Comparison of ENCODE assay signal across 20 mouse cellular contexts in the genomic region with DNA sequence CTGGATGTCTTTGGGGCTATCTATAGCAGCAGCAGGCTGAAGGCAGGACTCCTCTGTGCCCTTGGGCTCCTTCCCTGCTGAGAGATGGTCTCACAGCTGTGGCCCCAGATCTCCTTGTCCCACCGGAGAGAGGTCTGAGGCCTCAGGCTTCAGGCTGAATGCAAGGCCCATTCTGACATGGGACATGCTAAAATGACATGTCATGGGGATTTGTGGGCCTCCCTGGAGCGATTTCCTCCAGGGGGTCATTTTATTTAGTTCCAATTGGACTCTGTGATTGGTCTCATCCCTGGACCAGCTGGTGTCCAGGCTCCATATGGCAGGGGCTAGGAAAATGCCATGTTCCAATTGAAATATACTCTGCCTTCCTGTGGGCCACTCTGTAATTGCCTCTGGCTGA.
DNase-seq lines count a peak whose midpoint lies in the region; ATAC-seq and TF ChIP-seq lines count a peak whose summit lies in the region.
"Had no signal": no experiment of that assay in that cellular context is flagged by ENCODE, and none has a peak within 500 bp of the region (broad histone marks: within the 10 kb centered on the region; RNA-seq: fewer than 3 reads in every experiment).

No protein-coding gene starts in this region.

- TF ChIP-seq POLR2A in brain, embryonic 14.5 days (IDR thresholded peaks at IDR 0.05; ENCODE audit: borderline replicate concordance, extremely low read depth, insufficient read depth, insufficient read length, poor library complexity, severe bottlenecking), result no peak

- H3K27me3 ChIP-seq in midbrain, embryonic 12.5 days, result peaks cover 67% of the 10 kb centered on the region
- no peaks in the 10 kb centered on the region for H3K27me3 ChIP-seq in intestine, embryonic 15.5 days (replicated peaks)
- H3K27me3 ChIP-seq: limb, embryonic 15.5 days had no signal

- H3K27ac ChIP-seq in midbrain, embryonic 12.5 days (replicated peaks), result peak overlapping the region; percentile 77
- no peak overlapping the region for H3K27ac ChIP-seq in intestine, embryonic 15.5 days
- H3K27ac ChIP-seq: embryonic facial prominence, embryonic 12.5 days; limb, embryonic 15.5 days had no signal

- intact Hi-C loops in left cerebral cortex, postnatal 4 days (cut with DNase I), result no loop called here
- intact Hi-C loops in left cerebral cortex, postnatal 10 days (cut with DNase I), result no loop called here

- no peak for ATAC-seq in cerebellum, adult (ENCODE audit: insufficient number of reproducible peaks, low FRiP score, low TSS enrichment)
- ATAC-seq in midbrain, embryonic 12.5 days (ENCODE audit: low FRiP score, low read depth), result peak; percentile 10; the same call in 1 of the 2 replicates
- ATAC-seq in erythroblast, adult 5-6 weeks (replicated peaks; ENCODE audit: low FRiP score, poor library complexity, severe bottlenecking), result no peak
- ATAC-seq in intestine, embryonic 15.5 days, result no peak
- ATAC-seq: CD4-positive, CD25-positive, alpha-beta regulatory T cell, adult 4 months; inflammation-experienced regulatory T-cells, adult 6 months had no signal

- H3K9me3 ChIP-seq in midbrain, embryonic 12.5 days, result no peaks in the 10 kb centered on the region
- H3K9me3 ChIP-seq in intestine, embryonic 15.5 days, result no peaks in the 10 kb centered on the region
- H3K9me3 ChIP-seq: embryonic facial prominence, embryonic 12.5 days; limb, embryonic 15.5 days had no signal

- no peak for TF ChIP-seq CTCF in brain, embryonic 14.5 days (IDR thresholded peaks at IDR 0.05; ENCODE audit: borderline replicate concordance, extremely low read depth, insufficient read depth, insufficient read length)

- DNase-seq in cerebellum, postnatal 25 days, result peak; percentile 40 to 45
- DNase-seq in left cerebral cortex, postnatal 4 days, result peak; percentile 59
- no peak for DNase-seq in left cerebral cortex, postnatal 10 days (ENCODE audit: extremely low spot score in 1 of 2, low spot score in 2 of 2)
- DNase-seq in brain, embryonic 14.5 days (ENCODE audit: low read depth), result peak; percentile 54
- DNase-seq: gastrocnemius, postnatal 36 days; heart, postnatal 14 days; kidney, adult 9 months; kidney, postnatal 36 days; lung, postnatal 10 days; right cerebral cortex, adult 18-20 months had no signal

- 30% methylated on average over 2 of the region's 2 CpGs for WGBS in midbrain, embryonic 12.5 days
- 75% methylated on average over 2 of the region's 2 CpGs for WGBS in intestine, embryonic 15.5 days

- no peak overlapping the region for H3K4me3 ChIP-seq in midbrain, embryonic 12.5 days
- H3K4me3 ChIP-seq in intestine, embryonic 15.5 days (replicated peaks), result no peak overlapping the region
- H3K4me3 ChIP-seq: embryonic facial prominence, embryonic 12.5 days; limb, embryonic 15.5 days had no signal

- no peak overlapping the region for H3K4me2 ChIP-seq in midbrain, embryonic 12.5 days (replicated peaks)
- H3K4me2 ChIP-seq in intestine, embryonic 15.5 days (replicated peaks), result no peak overlapping the region
- H3K4me2 ChIP-seq: embryonic facial prominence, embryonic 12.5 days; heart, embryonic 11.5 days; limb, embryonic 15.5 days had no signal

- no peak overlapping the region for H3K9ac ChIP-seq in midbrain, embryonic 12.5 days (replicated peaks)
- no peak overlapping the region for H3K9ac ChIP-seq in intestine, embryonic 15.5 days
- H3K9ac ChIP-seq: embryonic facial prominence, embryonic 12.5 days; limb, embryonic 15.5 days had no signal

- peaks cover 49% of the 10 kb centered on the region for H3K4me1 ChIP-seq in midbrain, embryonic 12.5 days
- no peaks in the 10 kb centered on the region for H3K4me1 ChIP-seq in intestine, embryonic 15.5 days (replicated peaks)
- H3K4me1 ChIP-seq: embryonic facial prominence, embryonic 12.5 days; limb, embryonic 15.5 days had no signal

- H3K36me3 ChIP-seq in midbrain, embryonic 12.5 days, result no peaks in the 10 kb centered on the region
- H3K36me3 ChIP-seq in intestine, embryonic 15.5 days, result no peaks in the 10 kb centered on the region
- H3K36me3 ChIP-seq: embryonic facial prominence, embryonic 12.5 days; G1E; limb, embryonic 15.5 days had no signal

Comparison
In these comparisons a context has a peak if more than half of its experiments do, and no peak if none do; other contexts are left out.
1. DNase-seq: peak in cerebellum, postnatal 25 days (2 of 2), left cerebral cortex, postnatal 4 days (single experiment) and brain, embryonic 14.5 days (single experiment); none in left cerebral cortex, postnatal 10 days (0 of 2).